Comparison of ENCODE assay signal across 9 mouse cellular contexts in the genomic region with DNA sequence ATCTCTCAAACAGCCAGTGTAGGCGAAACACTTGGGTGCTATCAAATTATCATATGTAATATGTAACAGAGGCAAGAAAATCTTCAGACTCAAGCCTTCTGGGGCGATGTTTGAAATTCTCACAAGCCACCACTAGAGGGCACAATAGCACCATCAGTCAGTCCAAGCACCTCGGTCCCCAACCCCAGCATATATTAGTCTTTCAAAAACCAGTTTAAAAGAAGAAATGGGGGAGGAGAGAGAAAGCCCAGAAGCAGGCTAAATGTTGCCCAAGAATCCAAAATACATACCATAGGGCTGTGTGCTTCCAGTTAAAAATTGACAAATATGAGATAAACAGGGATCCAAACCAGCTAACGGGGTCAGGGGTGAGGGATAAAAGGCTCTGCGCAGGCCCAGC. TPM values are rescaled to one million over a fixed set of nuclear protein-coding genes. Genes with fewer than 3 reads are reported as not detected.
DNase-seq lines count a peak whose midpoint lies in the region; ATAC-seq lines count a peak whose summit lies in the region.
"Had no signal": no experiment of that assay in that cellular context is flagged by ENCODE, and none has a peak within 500 bp of the region (broad histone marks: within the 10 kb centered on the region; RNA-seq: fewer than 3 reads in every experiment).

No protein-coding gene starts in this region.

- H3K4me2 ChIP-seq in hindbrain, embryonic 11.5 days (replicated peaks; ENCODE audit: low read depth, low read length) = no peak overlapping the region
- H3K4me2 ChIP-seq in hindbrain, embryonic 12.5 days (replicated peaks) = no peak overlapping the region
- H3K4me2 ChIP-seq: neural tube, embryonic 13.5 days had no signal

- no peaks in the 10 kb centered on the region for H3K27me3 ChIP-seq in hindbrain, embryonic 11.5 days (ENCODE audit: control insufficient read depth, insufficient read depth, low read length)
- 0 out of 2 replicates have a peak, but pooled peaks cover 5% of the 10 kb centered on the region for H3K27me3 ChIP-seq in hindbrain, embryonic 12.5 days

- H3K4me1 ChIP-seq in hindbrain, embryonic 11.5 days (replicated peaks; ENCODE audit: control insufficient read depth, insufficient read depth, low read length) = no peaks in the 10 kb centered on the region
- 0 out of 2 replicates have a peak, but pooled peaks cover 2% of the 10 kb centered on the region for H3K4me1 ChIP-seq in hindbrain, embryonic 12.5 days

- H3K27ac ChIP-seq in hindbrain, embryonic 11.5 days (ENCODE audit: low read depth, low read length) = no peak overlapping the region
- H3K27ac ChIP-seq in hindbrain, embryonic 12.5 days = no peak overlapping the region
- H3K27ac ChIP-seq: neural tube, embryonic 13.5 days had no signal

- 40% methylated on average over 5 of the region's 5 CpGs for WGBS in hindbrain, embryonic 11.5 days
- WGBS in hindbrain, embryonic 12.5 days = 35% methylated on average over 5 of the region's 5 CpGs

- peak; percentile 86 for DNase-seq in hindbrain, embryonic 11.5 days (ENCODE audit: low spot score)
- DNase-seq in embryo, embryonic 10 days (ENCODE audit: low spot score) = peak; percentile 84
- peak; percentile 45 to 66 for DNase-seq in gastrocnemius, postnatal 4 days (ENCODE audit: low spot score in 2 of 2)
- peak; percentile 72 for DNase-seq in layer of hippocampus, adult 9-11 months
- DNase-seq in spleen, postnatal 36 days (ENCODE audit: low spot score in 2 of 2) = peak; percentile 54 to 69

- no peaks in the 10 kb centered on the region for H3K36me3 ChIP-seq in hindbrain, embryonic 11.5 days (ENCODE audit: control insufficient read depth, insufficient read depth, low read length)
- H3K36me3 ChIP-seq in hindbrain, embryonic 12.5 days = no peaks in the 10 kb centered on the region
- H3K36me3 ChIP-seq: neural tube, embryonic 13.5 days had no signal

- H3K9ac ChIP-seq in hindbrain, embryonic 11.5 days (ENCODE audit: low read depth, low read length) = no peak overlapping the region
- H3K9ac ChIP-seq in hindbrain, embryonic 12.5 days = no peak overlapping the region
- H3K9ac ChIP-seq: neural tube, embryonic 13.5 days had no signal

- no peak overlapping the region for H3K4me3 ChIP-seq in hindbrain, embryonic 11.5 days (ENCODE audit: low read depth, low read length)
- H3K4me3 ChIP-seq in hindbrain, embryonic 12.5 days = no peak overlapping the region
- H3K4me3 ChIP-seq: neural tube, embryonic 13.5 days had no signal

- H3K9me3 ChIP-seq in hindbrain, embryonic 11.5 days (ENCODE audit: control insufficient read depth, low read length) = no peaks in the 10 kb centered on the region
- H3K9me3 ChIP-seq in hindbrain, embryonic 12.5 days (replicated peaks) = no peaks in the 10 kb centered on the region
- H3K9me3 ChIP-seq: neural tube, embryonic 13.5 days had no signal

- no peak for ATAC-seq in hindbrain, embryonic 11.5 days (ENCODE audit: low FRiP score)
- no peak for ATAC-seq in hindbrain, embryonic 12.5 days (ENCODE audit: low FRiP score)
- peak; percentile 17 for ATAC-seq in activated CD4-positive, CD25-positive, alpha-beta regulatory T cell, adult 4 months
- ATAC-seq in megakaryocyte, adult 5-6 weeks (ENCODE audit: poor library complexity, severe bottlenecking) = peak; percentile 49

RNA-seq across cellular contexts. Expression of gene Teddm1a, which starts 3.4 kb away (rescaled TPM):
- 0.15 TPM in 1 of 2 replicates, not detected in the other for polyA plus RNA-seq in hindbrain, embryonic 11.5 days (2014; fragmentation: Nextera tagmentation; extraction: Ambion mirVana)
- not detected in 2 replicates for polyA plus RNA-seq in hindbrain, embryonic 12.5 days (2016; fragmentation: Nextera tagmentation; extraction: Ambion mirVana)
- polyA plus RNA-seq in activated CD4-positive, CD25-positive, alpha-beta regulatory T cell, adult 4 months (2017; shearing (Covaris generic)) = under 1 TPM in 1 of 2 experiments, not detected in 1; 0.48 TPM
- total RNA-seq in gastrocnemius, postnatal 4 days (2021) = not detected
- total RNA-seq in megakaryocyte, adult 5-6 weeks (2015) = not detected in 2 replicates
- total RNA-seq in megakaryocyte, adult 5-6 weeks (2017) = not detected in 2 replicates
- polyA plus RNA-seq: neural tube, embryonic 13.5 days had no signal

RNA-seq across cellular contexts. Expression of gene Glul, which starts 4.8 kb away (rescaled TPM):
- 130 and 143 TPM in 2 replicates for polyA plus RNA-seq in hindbrain, embryonic 11.5 days (2014; fragmentation: Nextera tagmentation; extraction: Ambion mirVana)
- polyA plus RNA-seq in hindbrain, embryonic 12.5 days (2016; fragmentation: Nextera tagmentation; extraction: Ambion mirVana) = 126 TPM in 2 replicates
- polyA plus RNA-seq in activated CD4-positive, CD25-positive, alpha-beta regulatory T cell, adult 4 months (2017; shearing (Covaris generic)) = 10 to 100 TPM; 28.1 to 28.9 TPM
- total RNA-seq in gastrocnemius, postnatal 4 days (2021) = 100 to 1,000 TPM; 114 to 130 TPM
- 58.1 and 63.4 TPM in 2 replicates for total RNA-seq in megakaryocyte, adult 5-6 weeks (2015)
- 79.0 and 91.0 TPM in 2 replicates for total RNA-seq in megakaryocyte, adult 5-6 weeks (2017)

RNA-seq across cellular contexts. Expression of gene Teddm2, which starts 5.0 kb away (rescaled TPM):
- polyA plus RNA-seq in hindbrain, embryonic 11.5 days (2014; fragmentation: Nextera tagmentation; extraction: Ambion mirVana) = 0.49 and 0.51 TPM in 2 replicates
- polyA plus RNA-seq in hindbrain, embryonic 12.5 days (2016; fragmentation: Nextera tagmentation; extraction: Ambion mirVana) = 0.66 and 0.77 TPM in 2 replicates
- polyA plus RNA-seq in activated CD4-positive, CD25-positive, alpha-beta regulatory T cell, adult 4 months (2017; shearing (Covaris generic)) = under 1 TPM; 0.29 to 0.54 TPM
- total RNA-seq in gastrocnemius, postnatal 4 days (2021) = under 1 TPM; 0.65 to 0.88 TPM
- 0.55 and 0.56 TPM in 2 replicates for total RNA-seq in megakaryocyte, adult 5-6 weeks (2015)
- 0.04 and 0.41 TPM in 2 replicates for total RNA-seq in megakaryocyte, adult 5-6 weeks (2017)

RNA-seq across cellular contexts. Expression of gene Teddm1b, which starts 20.8 kb away (rescaled TPM):
- 0.31 and 0.33 TPM in 2 replicates for polyA plus RNA-seq in hindbrain, embryonic 11.5 days (2014; fragmentation: Nextera tagmentation; extraction: Ambion mirVana)
- 0.42 and 0.46 TPM in 2 replicates for polyA plus RNA-seq in hindbrain, embryonic 12.5 days (2016; fragmentation: Nextera tagmentation; extraction: Ambion mirVana)
- polyA plus RNA-seq in activated CD4-positive, CD25-positive, alpha-beta regulatory T cell, adult 4 months (2017; shearing (Covaris generic)) = under 1 TPM in 1 of 2 experiments, not detected in 1; 0.17 TPM
- not detected for total RNA-seq in gastrocnemius, postnatal 4 days (2021)
- total RNA-seq in megakaryocyte, adult 5-6 weeks (2015) = 0.09 TPM in 1 of 2 replicates, not detected in the other
- total RNA-seq in megakaryocyte, adult 5-6 weeks (2017) = 0.18 TPM in 1 of 2 replicates, not detected in the other

RNA-seq across cellular contexts. Expression of gene Rgsl1, which starts 51.0 kb away (rescaled TPM):
- 0.08 TPM in 1 of 2 replicates, not detected in the other for polyA plus RNA-seq in hindbrain, embryonic 11.5 days (2014; fragmentation: Nextera tagmentation; extraction: Ambion mirVana)
- 0.12 and 0.27 TPM in 2 replicates for polyA plus RNA-seq in hindbrain, embryonic 12.5 days (2016; fragmentation: Nextera tagmentation; extraction: Ambion mirVana)
- not detected for polyA plus RNA-seq in activated CD4-positive, CD25-positive, alpha-beta regulatory T cell, adult 4 months (2017; shearing (Covaris generic))
- under 1 TPM; 0.13 to 0.27 TPM for total RNA-seq in gastrocnemius, postnatal 4 days (2021)
- not detected in 2 replicates for total RNA-seq in megakaryocyte, adult 5-6 weeks (2015)
- not detected in 2 replicates for total RNA-seq in megakaryocyte, adult 5-6 weeks (2017)

Comparison
In these comparisons a context has a peak if more than half of its experiments do, and no peak if none do; other contexts are left out.
1. ATAC-seq: peak in activated CD4-positive, CD25-positive, alpha-beta regulatory T cell, adult 4 months (single experiment) and megakaryocyte, adult 5-6 weeks (single experiment); none in hindbrain, embryonic 11.5 days (single experiment) and hindbrain, embryonic 12.5 days (single experiment).
2. Peak in every context shown above with its lines, with median percentiles within 50 percentile points of each other: DNase-seq.